Mouse (Mus musculus): ENCODE measurements around the gene Gphb5. TPM values are rescaled to one million over a fixed set of nuclear protein-coding genes. Genes with fewer than 3 reads are reported as not detected.

Gene Gphb5
- polyA plus RNA-seq, 1 experiment from 2014 or later, result not detected

DNA sequence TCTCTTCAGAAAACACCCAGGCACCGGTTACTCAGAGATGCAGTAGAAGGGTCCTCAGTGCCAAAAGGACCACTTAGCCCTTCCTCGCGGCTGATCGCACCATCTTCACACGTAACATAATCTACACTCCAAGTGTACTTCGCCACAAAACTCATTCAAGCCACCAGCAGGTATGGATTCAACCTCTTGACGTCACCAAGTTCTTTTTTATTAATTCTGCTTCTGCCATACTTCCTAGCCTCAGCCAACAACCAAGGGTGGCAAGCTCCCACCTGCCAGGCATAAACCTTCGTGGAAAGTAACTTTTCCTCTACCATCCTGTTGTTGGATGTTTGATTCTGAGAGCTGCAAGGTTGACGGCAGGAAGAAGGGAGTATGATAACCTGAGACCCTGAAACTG is 28.1 kb downstream of the Gphb5 start:
- Histone ChIP-seq H3K36me3 (no peaks in the 10 kb centered on the region), H3K4me3 (no peak overlapping the region), H3K4me2 (no peak overlapping the region), H3K9me3 (no peaks in the 10 kb centered on the region), H3K4me1 (replicated peaks) (no peaks in the 10 kb centered on the region), H3K9ac (no peak overlapping the region), H3K27ac (replicated peaks) (no peak overlapping the region), H3K27me3 (no peaks in the 10 kb centered on the region)
- WGBS, result 93% methylated on average over 9 of the region's 9 CpGs
- no peak for ATAC-seq (ENCODE audit: low FRiP score, low read depth)

- H3K9me3 ChIP-seq, result no peaks in the 10 kb centered on the region
- H3K4me3 ChIP-seq, result no peak overlapping the region
- no peak overlapping the region for H3K9ac ChIP-seq
- no peaks in the 10 kb centered on the region for H3K27me3 ChIP-seq
- H3K4me1 ChIP-seq (replicated peaks), result no peaks in the 10 kb centered on the region
- H3K36me3 ChIP-seq, result no peaks in the 10 kb centered on the region
- no peak overlapping the region for H3K27ac ChIP-seq (replicated peaks)
- no peak for ATAC-seq (ENCODE audit: low FRiP score, low read depth)
- no peak overlapping the region for H3K4me2 ChIP-seq
- WGBS, result 93% methylated on average over 15 of the region's 15 CpGs
Observed at GRCm38 (mm10) chr12:75387846-75388245, 28.7 kb downstream of the Gphb5 start.

GRCm38 (mm10) chr12:75387156-75387555 is 29.4 kb downstream of the Gphb5 start:
- ATAC-seq (ENCODE audit: low FRiP score, low read depth), result no peak
- WGBS, result 84% methylated on average over 8 of the region's 8 CpGs
- Histone ChIP-seq H3K36me3 (no peaks in the 10 kb centered on the region), H3K27ac (replicated peaks) (no peak overlapping the region), H3K4me1 (replicated peaks) (no peaks in the 10 kb centered on the region), H3K9ac (no peak overlapping the region), H3K4me2 (no peak overlapping the region), H3K27me3 (no peaks in the 10 kb centered on the region), H3K9me3 (no peaks in the 10 kb centered on the region), H3K4me3 (no peak overlapping the region)

- Histone ChIP-seq H3K4me1 (replicated peaks) (no peaks in the 10 kb centered on the region), H3K4me3 (no peak overlapping the region), H3K27ac (replicated peaks) (no peak overlapping the region), H3K36me3 (no peaks in the 10 kb centered on the region), H3K4me2 (no peak overlapping the region), H3K9me3 (no peaks in the 10 kb centered on the region), H3K9ac (no peak overlapping the region), H3K27me3 (no peaks in the 10 kb centered on the region)
- 87% methylated on average over 9 of the region's 9 CpGs for WGBS
- no peak for ATAC-seq (ENCODE audit: low FRiP score, low read depth)
Observed at GRCm38 (mm10) chr12:75386731-75387130, 29.9 kb downstream of the Gphb5 start.

DNA sequence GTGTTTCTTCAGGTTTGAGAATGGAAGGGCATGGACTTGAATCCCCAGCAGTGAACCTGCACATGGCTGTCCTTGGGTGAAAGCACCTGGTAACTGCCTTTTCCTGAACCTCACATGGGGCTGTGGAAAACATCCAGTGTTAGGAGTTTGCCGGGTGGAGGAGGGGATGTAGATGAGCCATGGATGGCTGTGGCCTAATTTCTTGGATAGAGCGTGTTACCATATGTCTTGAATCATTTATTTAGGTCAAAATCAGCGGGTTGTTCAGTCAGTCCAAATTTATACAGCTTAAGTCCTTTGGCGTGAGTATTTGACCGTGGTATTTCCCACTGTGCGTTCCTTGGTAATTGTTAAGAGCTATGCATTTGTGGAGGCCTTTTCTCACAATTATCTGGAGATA is 40.5 kb downstream of the Gphb5 start:
- Histone ChIP-seq H3K4me3 (no peak overlapping the region), H3K36me3 (no peaks in the 10 kb centered on the region), H3K27me3 (no peaks in the 10 kb centered on the region), H3K27ac (replicated peaks) (no peak overlapping the region), H3K9me3 (no peaks in the 10 kb centered on the region), H3K4me2 (no peak overlapping the region), H3K4me1 (replicated peaks) (no peaks in the 10 kb centered on the region), H3K9ac (no peak overlapping the region)
- ATAC-seq (ENCODE audit: low FRiP score, low read depth), result no peak
- WGBS, result 78% methylated on average over 6 of the region's 6 CpGs

DNA sequence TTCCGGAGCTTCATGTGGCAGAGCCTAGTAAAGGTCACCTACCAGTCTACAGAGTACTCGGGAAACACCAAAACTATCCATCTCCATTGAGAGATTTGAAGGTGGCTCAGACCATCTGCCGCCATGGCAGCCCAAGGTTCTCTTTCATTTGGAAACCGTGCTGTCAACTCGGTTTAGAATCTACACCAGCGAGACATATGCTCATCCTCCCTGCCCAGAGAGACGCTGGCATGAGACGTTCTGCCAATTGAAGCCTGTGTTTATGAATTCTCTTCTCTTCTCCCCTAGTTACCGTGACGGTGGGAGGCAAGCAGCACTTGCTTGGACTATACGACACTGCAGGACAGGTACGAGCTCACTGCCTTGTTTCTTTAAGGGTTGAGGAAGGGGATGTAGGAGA is 41.5 kb downstream of the Gphb5 start:
- Histone ChIP-seq H3K36me3 (no peaks in the 10 kb centered on the region), H3K9me3 (no peaks in the 10 kb centered on the region), H3K27ac (replicated peaks) (no peak overlapping the region), H3K4me2 (no peak overlapping the region), H3K4me1 (replicated peaks) (no peaks in the 10 kb centered on the region), H3K4me3 (no peak overlapping the region), H3K27me3 (no peaks in the 10 kb centered on the region), H3K9ac (no peak overlapping the region)
- no peak for ATAC-seq (ENCODE audit: low FRiP score, low read depth)
- 70% methylated on average over 12 of the region's 12 CpGs for WGBS

GRCm38 (mm10) chr12:75374437-75374836 is 42.1 kb downstream of the Gphb5 start:
- Histone ChIP-seq H3K4me3 (no peak overlapping the region), H3K9me3 (no peaks in the 10 kb centered on the region), H3K4me2 (no peak overlapping the region), H3K27me3 (no peaks in the 10 kb centered on the region), H3K9ac (no peak overlapping the region), H3K36me3 (no peaks in the 10 kb centered on the region), H3K27ac (replicated peaks) (no peak overlapping the region), H3K4me1 (replicated peaks) (no peaks in the 10 kb centered on the region)
- no peak for ATAC-seq (ENCODE audit: low FRiP score, low read depth)
- WGBS, result 87% methylated on average over 10 of the region's 10 CpGs

- no peak for ATAC-seq (ENCODE audit: low FRiP score, low read depth)
- Histone ChIP-seq H3K9me3 (no peaks in the 10 kb centered on the region), H3K4me1 (replicated peaks) (no peaks in the 10 kb centered on the region), H3K27me3 (no peaks in the 10 kb centered on the region), H3K4me3 (no peak overlapping the region), H3K27ac (replicated peaks) (no peak overlapping the region), H3K36me3 (no peaks in the 10 kb centered on the region), H3K4me2 (no peak overlapping the region), H3K9ac (no peak overlapping the region)
- WGBS, result 74% methylated on average over 2 of the region's 2 CpGs
Observed at GRCm38 (mm10) chr12:75369418-75369851, 47.1 kb downstream of the Gphb5 start.

DNA sequence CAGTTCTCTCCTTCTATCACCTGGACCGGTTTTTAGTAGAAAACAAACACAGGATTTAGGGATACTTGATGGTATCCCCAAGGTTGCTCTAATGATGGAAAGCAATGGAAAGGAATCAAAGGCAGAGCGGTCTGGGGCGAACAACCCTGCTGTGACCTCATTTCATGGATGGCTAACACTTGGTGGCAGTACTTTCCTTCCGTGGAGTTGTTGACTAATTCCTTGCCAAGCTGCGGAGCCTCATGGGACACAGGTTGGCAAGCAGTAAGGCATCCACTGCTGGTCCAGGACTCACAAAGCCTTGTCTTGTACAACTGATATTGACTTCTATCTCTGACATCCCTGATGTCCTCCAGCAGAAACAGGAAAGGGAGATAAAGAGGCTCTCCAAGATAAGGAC is 48.1 kb downstream of the Gphb5 start:
- Histone ChIP-seq H3K4me3 (no peak overlapping the region), H3K9ac (no peak overlapping the region), H3K36me3 (no peaks in the 10 kb centered on the region), H3K27me3 (no peaks in the 10 kb centered on the region), H3K4me2 (no peak overlapping the region), H3K4me1 (replicated peaks) (no peaks in the 10 kb centered on the region), H3K27ac (replicated peaks) (no peak overlapping the region), H3K9me3 (no peaks in the 10 kb centered on the region)
- 80% methylated on average over 5 of the region's 5 CpGs for WGBS
- no peak for ATAC-seq (ENCODE audit: low FRiP score, low read depth)

- Histone ChIP-seq H3K9me3 (no peaks in the 10 kb centered on the region), H3K4me1 (replicated peaks) (no peaks in the 10 kb centered on the region), H3K4me2 (no peak overlapping the region), H3K27me3 (no peaks in the 10 kb centered on the region), H3K9ac (no peak overlapping the region), H3K36me3 (no peaks in the 10 kb centered on the region), H3K27ac (replicated peaks) (no peak overlapping the region), H3K4me3 (no peak overlapping the region)
- 88% methylated on average over 6 of the region's 6 CpGs for WGBS
- no peak for ATAC-seq (ENCODE audit: low FRiP score, low read depth)
Observed at GRCm38 (mm10) chr12:75367371-75367770, 49.2 kb downstream of the Gphb5 start.

DNA sequence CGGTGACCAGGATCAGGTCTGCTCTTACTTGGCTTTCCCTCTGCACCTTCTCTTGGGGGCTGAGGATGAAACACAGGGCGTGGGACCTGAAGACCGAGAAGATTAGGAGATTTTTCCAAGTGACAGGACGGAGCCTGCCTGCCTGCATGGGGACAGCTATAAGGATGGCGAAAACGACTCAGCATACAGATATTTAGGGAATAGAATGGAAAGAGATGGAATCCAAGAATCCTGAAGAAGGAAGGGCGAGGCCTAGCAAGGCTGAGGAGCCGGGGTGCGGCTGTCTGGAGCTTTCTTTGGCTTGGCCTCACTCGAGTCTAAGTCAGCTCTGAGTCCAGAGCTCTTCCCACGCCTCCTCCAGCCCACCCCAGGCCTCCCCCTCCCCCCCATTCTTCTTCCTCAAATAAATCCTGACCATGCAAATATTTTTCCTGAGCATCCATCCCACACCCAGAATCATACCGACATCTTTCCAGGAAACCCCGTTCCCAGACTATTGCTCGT is 50.9 kb downstream of the Gphb5 start:
- H3K9ac ChIP-seq, result no peak overlapping the region
- no peak overlapping the region for H3K4me2 ChIP-seq
- WGBS, result 89% methylated on average over 14 of the region's 14 CpGs
- no peaks in the 10 kb centered on the region for H3K27me3 ChIP-seq
- H3K9me3 ChIP-seq, result no peaks in the 10 kb centered on the region
- no peaks in the 10 kb centered on the region for H3K36me3 ChIP-seq
- H3K4me1 ChIP-seq (replicated peaks), result 0 out of 2 replicates have a peak, but pooled peaks cover under 1% of the 10 kb centered on the region
- no peak for ATAC-seq (ENCODE audit: low FRiP score, low read depth)
- H3K27ac ChIP-seq (replicated peaks), result no peak overlapping the region
- H3K4me3 ChIP-seq, result no peak overlapping the region

DNA sequence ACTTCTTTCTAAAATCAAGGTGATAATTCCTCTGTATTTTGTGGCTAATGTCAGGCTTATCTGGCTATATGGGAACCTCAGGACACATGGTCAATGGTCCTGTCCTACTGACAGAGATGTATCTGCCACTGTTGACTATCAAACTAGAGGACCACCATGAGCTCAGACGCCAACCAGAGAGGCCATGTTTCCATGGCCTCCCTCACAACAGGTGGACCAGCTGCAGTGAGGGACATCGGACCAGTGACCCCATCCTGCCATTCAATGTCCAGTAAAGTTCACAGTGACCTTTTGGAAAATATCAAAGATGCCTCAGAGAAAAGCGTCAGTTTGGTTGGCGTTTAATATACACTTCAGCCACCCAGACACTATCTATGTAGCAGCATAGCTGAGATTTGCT is 52.2 kb downstream of the Gphb5 start:
- 98% methylated on average over 4 of the region's 4 CpGs for WGBS
- no peak for ATAC-seq (ENCODE audit: low FRiP score, low read depth)
- H3K4me2 ChIP-seq, result no peak overlapping the region
- no peaks in the 10 kb centered on the region for H3K9me3 ChIP-seq
- H3K27ac ChIP-seq (replicated peaks), result no peak overlapping the region
- H3K4me3 ChIP-seq, result no peak overlapping the region
- H3K9ac ChIP-seq, result no peak overlapping the region
- no peaks in the 10 kb centered on the region for H3K36me3 ChIP-seq
- H3K4me1 ChIP-seq (replicated peaks), result peaks cover 8% of the 10 kb centered on the region; the same call in 1 of the 2 replicates
- no peaks in the 10 kb centered on the region for H3K27me3 ChIP-seq

DNA sequence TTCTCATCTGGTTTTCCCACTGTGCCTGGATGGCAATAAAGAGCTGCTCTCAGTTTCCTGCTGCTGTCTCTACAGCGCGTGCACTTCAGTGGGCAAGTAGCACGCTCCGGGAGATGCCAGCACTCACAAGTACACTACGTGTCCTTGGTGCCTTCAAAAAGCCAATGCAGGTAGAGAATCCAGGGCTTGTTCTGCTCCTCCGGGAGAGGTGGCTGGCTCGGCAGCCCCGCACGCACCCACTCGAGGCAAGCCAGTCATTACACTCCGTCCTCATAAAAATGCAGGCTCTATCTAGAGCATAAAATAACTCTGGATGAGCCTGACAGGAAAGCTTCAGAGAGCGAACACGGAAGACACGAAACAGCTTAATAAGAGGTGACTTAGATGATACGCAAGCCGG is 54.1 kb downstream of the Gphb5 start:
- ATAC-seq (ENCODE audit: low FRiP score, low read depth), result no peak
- peaks cover 8% of the 10 kb centered on the region; the same call in 1 of the 2 replicates for H3K4me1 ChIP-seq (replicated peaks)
- H3K4me3 ChIP-seq, result no peak overlapping the region
- H3K9me3 ChIP-seq, result no peaks in the 10 kb centered on the region
- no peaks in the 10 kb centered on the region for H3K36me3 ChIP-seq
- no peak overlapping the region for H3K9ac ChIP-seq
- 79% methylated on average over 16 of the region's 16 CpGs for WGBS
- no peak overlapping the region for H3K4me2 ChIP-seq
- no peak overlapping the region for H3K27ac ChIP-seq (replicated peaks)
- H3K27me3 ChIP-seq, result no peaks in the 10 kb centered on the region
